Comparison of ENCODE assay signal across 15 mouse cellular contexts in the genomic region with DNA sequence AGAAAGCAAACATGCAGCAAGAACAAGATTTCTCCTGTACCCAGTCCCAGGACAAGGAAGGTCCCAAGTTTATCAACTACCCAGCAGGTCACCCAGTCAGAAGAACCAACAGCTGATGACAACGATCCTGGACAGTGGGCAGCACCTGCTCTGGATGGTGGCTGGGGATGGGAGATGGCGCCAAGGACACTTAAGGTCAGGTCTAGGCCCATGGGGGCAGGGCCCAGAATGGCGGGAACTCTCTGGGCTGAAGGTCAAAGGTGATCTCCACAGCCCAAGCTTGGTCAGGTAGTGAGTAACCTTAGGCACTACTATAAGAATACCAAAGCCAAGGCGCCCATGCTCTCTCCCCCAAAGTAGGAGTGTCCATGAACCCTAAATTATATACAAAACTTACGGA. TPM values are rescaled to one million over a fixed set of nuclear protein-coding genes. Genes with fewer than 3 reads are reported as not detected.
A peak's percentile ranks its signal among the peaks of the same experiment; 100 is the strongest.
DNase-seq lines count a peak whose midpoint lies in the region; TF ChIP-seq lines count a peak whose summit lies in the region.
"Had no signal": no experiment of that assay in that cellular context is flagged by ENCODE, and none has a peak within 500 bp of the region (broad histone marks: within the 10 kb centered on the region; RNA-seq: fewer than 3 reads in every experiment).

No protein-coding gene starts in this region.

- DNase-seq in cerebellum, adult 11-12 months: peak; percentile 57
- no peak for DNase-seq in cerebellum, adult 11 months
- DNase-seq in layer of hippocampus, adult 2 months (ENCODE audit: low spot score in 2 of 2): no peak
- no peak for DNase-seq in layer of hippocampus, adult 9-10 months (ENCODE audit: low spot score)
- DNase-seq in R1 (ENCODE audit: low read depth, low spot score): peak; percentile 33
- no peak for DNase-seq in ovary, postnatal 10 days (ENCODE audit: low spot score)
- DNase-seq: adrenal gland, adult 8-10 months; adrenal gland, postnatal 25 days; forebrain, postnatal 0 days; gastrocnemius, postnatal 14 days; heart, adult 11 months had no signal

- peak overlapping the region; percentile 76 for H3K4me3 ChIP-seq in layer of hippocampus, adult 2 months
- H3K4me3 ChIP-seq: embryonic facial prominence, embryonic 12.5 days; embryonic facial prominence, embryonic 15.5 days; hindbrain, embryonic 12.5 days; hindbrain, embryonic 15.5 days had no signal

- TF ChIP-seq CTCF in layer of hippocampus, adult 2 months (conservative IDR thresholded peaks at IDR 0.05): no peak

- peak overlapping the region; percentile 99 for H3K27ac ChIP-seq in layer of hippocampus, adult 2 months
- H3K27ac ChIP-seq: embryonic facial prominence, embryonic 12.5 days; embryonic facial prominence, embryonic 15.5 days; hindbrain, embryonic 12.5 days; hindbrain, embryonic 15.5 days had no signal

RNA-seq across cellular contexts. Expression of a gene that starts 4.3 kb away (rescaled TPM):
- 1,000 to 10,000 TPM; 1,149 to 1,215 TPM for total RNA-seq in layer of hippocampus, adult 2 months (2021)

Comparison
In these comparisons a context has a peak if more than half of its experiments do, and no peak if none do; other contexts are left out.
1. DNase-seq: peak in cerebellum, adult 11-12 months (single experiment) and R1 (single experiment); none in cerebellum, adult 11 months (single experiment), layer of hippocampus, adult 2 months (0 of 2), layer of hippocampus, adult 9-10 months (single experiment) and ovary, postnatal 10 days (single experiment).